Mouse (Mus musculus) liver, embryonic 14.5 days (tissue): ENCODE results near the gene Zfp574.

Source experiments
- CTCF ChIP-seq: IDR thresholded peaks from 2 replicates; pipeline ENCODE4 v1.5.1; 2016; ENCODE audit warnings: antibody characterized with exemption, low read depth, control low read depth
- EP300 ChIP-seq: IDR thresholded peaks from 2 replicates; pipeline ENCODE4 v1.6.1; 2016; ENCODE audit warnings: antibody characterized with exemption, low read depth

DNA sequence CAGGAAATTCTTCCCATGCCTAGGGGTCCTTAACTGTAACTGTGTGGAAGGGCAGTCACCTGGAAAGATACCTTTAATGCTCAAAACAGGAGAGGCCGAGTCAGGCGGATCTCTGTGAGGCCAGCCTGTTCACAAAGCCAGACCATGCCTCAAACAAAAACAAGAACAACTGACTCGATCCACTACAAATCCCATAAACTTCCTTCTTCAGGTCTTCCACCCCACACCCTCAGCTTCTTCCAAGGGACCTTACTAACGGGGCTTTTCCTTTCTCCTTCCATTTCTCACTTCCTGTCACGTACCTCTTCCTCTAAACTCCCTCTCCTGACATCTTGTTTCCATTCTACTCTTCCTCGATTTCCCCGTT, 3.9 kb downstream of the Zfp574 start:
- TF ChIP-seq CTCF (no peak), EP300 (no peak)
